Mouse (Mus musculus) lung, postnatal 0 days (tissue): Measurements from ENCODE around the gene B4galt4. TPM values are rescaled to one million over a fixed set of nuclear protein-coding genes. Genes with fewer than 3 reads are reported as not detected.
A peak's percentile ranks its signal among the peaks of the same experiment; 100 is the strongest.

Experiments used
- ATAC-seq: fragments of 200-750 bp; cut with Nextera tagmentation; 2 replicates; pipeline ENCODE4 v1.8.0; 2017; ENCODE audit warnings: moderate library complexity
- DNase-seq: peaks from one replicate; pipeline ENCODE4 v3.0.0-alpha.2; 2016; ENCODE audit warnings: low spot score
- H3K27ac ChIP-seq: fragments of 300-500 bp; sonication (generic); 2 replicates; pipeline ENCODE4 v1.5.1; 2014; ENCODE audit warnings: antibody characterized with exemption, mild to moderate bottlenecking, low read length, mixed read lengths
- H3K27me3 ChIP-seq: fragments of 300-500 bp; sonication (generic); replicated peaks from 2 replicates; pipeline ENCODE4 v1.6.1; 2014; ENCODE audit warnings: low read length, mixed read lengths; ENCODE audit not compliant: insufficient read depth
- H3K36me3 ChIP-seq: fragments of 300-500 bp; sonication (generic); 2 replicates; pipeline ENCODE4 v1.6.1; 2014; ENCODE audit warnings: low read length, mixed read lengths; ENCODE audit not compliant: insufficient read depth
- H3K4me1 ChIP-seq: fragments of 300-500 bp; sonication (generic); 2 replicates; pipeline ENCODE4 v1.6.1; 2014; ENCODE audit warnings: antibody characterized with exemption, low read depth, low read length, mixed read lengths; ENCODE audit not compliant: insufficient read depth
- H3K4me2 ChIP-seq: fragments of 300-500 bp; sonication (generic); replicated peaks from 2 replicates; pipeline ENCODE4 v1.6.1; 2014; ENCODE audit warnings: low read depth, mild to moderate bottlenecking, low read length, moderate library complexity, mixed read lengths
- H3K4me3 ChIP-seq: fragments of 300-500 bp; sonication (generic); 2 replicates; pipeline ENCODE4 v1.5.1; 2014; ENCODE audit warnings: low read depth, low read length
- H3K9ac ChIP-seq: fragments of 300-500 bp; sonication (generic); replicated peaks from 2 replicates; pipeline ENCODE4 v1.6.1; 2014; ENCODE audit warnings: low read depth, mild to moderate bottlenecking
- H3K9me3 ChIP-seq: fragments of 300-500 bp; sonication (generic); 2 replicates; pipeline ENCODE4 v1.6.1; 2016; ENCODE audit warnings: low read length, mixed read lengths
- CTCF ChIP-seq: IDR thresholded peaks from 2 replicates; pipeline ENCODE4 v1.5.1; 2016; ENCODE audit warnings: antibody characterized with exemption, mild to moderate bottlenecking
- EP300 ChIP-seq: IDR thresholded peaks from 2 replicates; pipeline ENCODE4 v1.6.1; 2016; ENCODE audit warnings: antibody characterized with exemption, mild to moderate bottlenecking, control low read depth
- WGBS: fragments of 180-500 bp; shearing (Covaris S2); extraction: QIAGEN DNeasy Blood & Tissue Kit; methylation state at CpG from one replicate; pipeline ENCODE4 v1.1.7; 2014; 5-methylcytosine and 5-hydroxymethylcytosine counted together
- polyA plus RNA-seq: library from polyadenylated mRNA; unstranded; fragments of >200 nt; fragmentation: Nextera tagmentation; extraction: Ambion mirVana; gene quantifications from 2 replicates; pipeline ENCODE4 v1.2.1, GENCODE M21; 2015

Gene B4galt4
- polyA plus RNA-seq, 1 experiment from 2014 or later = 50.0 TPM

DNA sequence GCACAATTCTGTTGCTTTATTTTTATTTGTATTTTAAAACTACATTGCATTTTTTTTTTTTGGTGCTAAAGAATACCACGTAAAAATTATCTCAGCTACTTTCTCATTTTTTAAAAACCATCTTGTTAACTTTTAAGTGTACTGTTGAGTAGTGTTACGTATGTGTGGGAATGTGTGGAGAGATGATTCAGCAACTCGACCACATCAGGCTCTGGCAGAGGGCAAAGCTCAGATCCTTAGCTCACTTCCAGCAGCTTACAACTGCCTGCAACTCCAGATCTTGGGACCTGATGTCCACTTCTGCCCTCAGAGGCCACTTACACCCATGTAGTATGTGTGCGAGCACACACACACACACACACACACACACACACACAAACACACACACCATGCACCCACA, 14.5 kb downstream of the B4galt4 start:
- Histone ChIP-seq H3K4me3 (no peak overlapping the region), H3K27me3 (no peaks in the 10 kb centered on the region), H3K4me2 (no peak overlapping the region), H3K36me3 (peaks cover 14% of the 10 kb centered on the region; the same call in 1 of the 2 replicates), H3K9ac (no peak overlapping the region), H3K27ac (peak overlapping the region; percentile 71; the same call in 1 of the 2 replicates), H3K9me3 (no peaks in the 10 kb centered on the region), H3K4me1 (peaks cover 21% of the 10 kb centered on the region; the same call in 1 of the 2 replicates)
- 32% methylated on average over 4 of the region's 4 CpGs for WGBS
- ATAC-seq (0 out of 2 replicates have a peak, but pooled peaks have one; percentile 36), DNase-seq (peak; percentile 56)
- TF ChIP-seq EP300 (no peak), CTCF (no peak)

DNA sequence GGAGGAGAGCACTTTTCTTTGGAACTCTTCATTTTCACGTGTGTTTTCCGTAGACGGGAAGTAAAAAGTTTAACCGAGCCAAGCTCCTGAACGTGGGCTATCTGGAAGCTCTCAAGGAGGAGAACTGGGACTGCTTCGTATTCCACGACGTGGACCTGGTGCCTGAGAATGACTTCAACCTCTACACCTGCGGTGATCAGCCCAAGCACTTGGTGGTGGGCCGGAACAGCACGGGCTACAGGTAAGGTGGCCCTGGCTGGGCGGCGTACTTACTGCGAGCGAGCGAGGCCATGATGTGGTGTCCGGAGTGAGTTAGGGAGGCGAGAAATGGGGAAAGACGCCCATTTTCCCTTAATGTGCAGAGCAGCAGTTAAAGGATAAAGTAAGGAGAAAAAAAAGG, 15.6 kb downstream of the B4galt4 start:
- WGBS = 94% methylated on average over 19 of the region's 19 CpGs
- Histone ChIP-seq H3K4me2 (no peak overlapping the region), H3K9ac (no peak overlapping the region), H3K36me3 (peaks cover 14% of the 10 kb centered on the region; the same call in 1 of the 2 replicates), H3K4me3 (no peak overlapping the region), H3K27ac (peak overlapping the region; percentile 38), H3K9me3 (no peaks in the 10 kb centered on the region), H3K27me3 (no peaks in the 10 kb centered on the region), H3K4me1 (peaks cover 21% of the 10 kb centered on the region; the same call in 1 of the 2 replicates)
- DNase-seq = no peak
- TF ChIP-seq EP300 = no peak
- TF ChIP-seq CTCF = no peak
- ATAC-seq = no peak

DNA sequence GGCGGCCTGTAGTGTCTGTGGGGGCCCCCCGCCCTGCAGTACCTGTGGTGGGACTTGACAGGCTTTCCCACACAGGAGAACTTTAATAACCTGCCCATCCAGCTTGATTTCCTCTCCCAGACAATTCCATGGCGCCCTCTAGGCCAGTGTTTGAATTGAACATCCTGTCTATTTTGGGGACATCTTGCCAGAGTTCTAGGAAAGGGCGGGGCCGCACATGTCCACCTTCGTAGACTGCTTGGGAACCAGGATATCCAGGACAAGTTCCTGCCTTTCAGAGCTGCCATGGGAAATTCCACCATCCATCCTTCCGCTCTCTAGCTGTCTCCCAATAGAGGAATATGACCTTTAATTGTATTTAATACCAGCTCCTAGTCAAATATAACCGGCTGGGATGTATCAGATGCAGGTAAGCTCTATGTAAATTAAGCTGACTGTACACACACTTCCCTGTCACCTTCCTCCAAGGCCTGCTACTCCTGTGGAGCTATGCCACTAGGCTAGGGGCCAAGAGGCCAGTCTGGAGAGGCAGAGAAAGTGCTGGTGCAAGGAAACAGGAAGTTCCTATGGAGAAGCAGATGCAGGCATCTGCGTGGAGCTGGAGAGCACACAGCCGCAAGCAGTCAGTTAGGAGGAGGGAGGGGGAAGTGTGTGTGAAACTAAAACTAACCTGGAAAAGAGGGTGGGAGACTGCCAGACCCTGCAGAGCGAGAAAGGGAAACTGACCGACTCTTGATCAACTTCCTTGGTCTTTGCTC, 16.2 kb downstream of the B4galt4 start:
- ATAC-seq (peak; percentile 32), DNase-seq (peak; percentile 41)
- 61% methylated on average over 12 of the region's 12 CpGs for WGBS
- Histone ChIP-seq H3K4me1 (peaks cover 22% of the 10 kb centered on the region; the same call in 1 of the 2 replicates), H3K9me3 (no peaks in the 10 kb centered on the region), H3K9ac (no peak overlapping the region), H3K27me3 (no peaks in the 10 kb centered on the region), H3K4me2 (no peak overlapping the region), H3K4me3 (no peak overlapping the region), H3K27ac (peak overlapping the region; percentile 38), H3K36me3 (peaks cover 14% of the 10 kb centered on the region; the same call in 1 of the 2 replicates)
- TF ChIP-seq EP300 (peak; percentile 94), CTCF (peak; percentile 51)

DNA sequence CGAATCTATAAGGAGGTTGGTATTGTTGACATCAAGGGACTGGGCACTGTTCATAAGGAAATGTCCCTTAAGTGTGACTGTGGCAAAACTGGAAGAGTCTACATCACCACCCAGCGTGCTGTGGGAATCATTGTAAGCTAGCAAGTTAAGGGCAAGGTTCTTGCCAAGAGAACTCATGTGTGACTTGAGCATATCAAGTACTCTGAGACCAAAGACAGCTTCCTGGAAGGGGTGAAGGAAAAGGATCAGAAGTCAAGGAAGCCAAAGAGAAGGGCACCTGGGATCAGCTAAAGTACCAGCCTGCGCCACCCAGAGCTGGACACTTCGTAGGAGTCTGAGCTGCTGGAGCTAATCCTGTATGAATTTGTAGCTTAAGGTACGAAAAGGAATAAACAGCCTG, 18.2 kb downstream of the B4galt4 start:
- WGBS = 93% methylated on average over 5 of the region's 5 CpGs
- Histone ChIP-seq H3K4me2 (no peak overlapping the region), H3K4me3 (no peak overlapping the region), H3K4me1 (peaks cover 22% of the 10 kb centered on the region; the same call in 1 of the 2 replicates), H3K9me3 (no peaks in the 10 kb centered on the region), H3K36me3 (peaks cover 14% of the 10 kb centered on the region; the same call in 1 of the 2 replicates), H3K27me3 (no peaks in the 10 kb centered on the region), H3K27ac (no peak overlapping the region), H3K9ac (no peak overlapping the region)
- ATAC-seq (no peak), DNase-seq (no peak)
- TF ChIP-seq EP300 = no peak
- no peak for TF ChIP-seq CTCF

DNA sequence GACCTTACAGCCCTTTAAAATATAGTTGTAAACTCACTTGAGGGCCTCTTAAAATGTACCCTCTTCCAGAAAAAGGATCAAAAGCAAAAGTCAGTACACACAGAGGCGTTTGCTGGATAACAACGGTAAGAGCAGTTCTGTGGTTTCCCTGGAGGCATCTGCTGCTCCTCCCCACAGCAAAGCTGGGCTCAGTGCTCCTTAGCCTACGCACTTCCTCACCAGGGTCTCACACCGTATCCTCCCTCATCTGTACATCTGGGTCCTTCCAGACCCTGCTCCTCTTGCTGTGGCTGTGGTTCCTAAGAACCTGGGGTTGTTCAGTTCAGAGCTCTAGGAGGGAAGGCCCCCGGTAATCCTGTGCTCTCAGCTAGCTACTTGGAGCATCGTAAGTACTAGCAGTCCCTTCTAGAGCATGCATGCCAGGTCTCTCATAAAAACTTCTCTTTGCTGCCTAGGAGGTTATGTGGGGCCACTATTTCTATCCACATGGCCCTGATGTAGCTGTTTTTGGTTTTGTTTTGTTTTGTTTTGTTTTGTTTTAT, 18.8 kb downstream of the B4galt4 start:
- H3K9me3 ChIP-seq = no peaks in the 10 kb centered on the region
- H3K27me3 ChIP-seq = no peaks in the 10 kb centered on the region
- no peak for DNase-seq
- ATAC-seq = no peak
- WGBS = 72% methylated on average over 6 of the region's 6 CpGs
- H3K4me2 ChIP-seq = no peak overlapping the region
- peaks cover 18% of the 10 kb centered on the region; the same call in 1 of the 2 replicates for H3K36me3 ChIP-seq
- H3K9ac ChIP-seq = no peak overlapping the region
- no peak overlapping the region for H3K27ac ChIP-seq
- H3K4me1 ChIP-seq = peaks cover 16% of the 10 kb centered on the region; the same call in 1 of the 2 replicates
- TF ChIP-seq EP300 (no peak), CTCF (no peak)
- H3K4me3 ChIP-seq = no peak overlapping the region

DNA sequence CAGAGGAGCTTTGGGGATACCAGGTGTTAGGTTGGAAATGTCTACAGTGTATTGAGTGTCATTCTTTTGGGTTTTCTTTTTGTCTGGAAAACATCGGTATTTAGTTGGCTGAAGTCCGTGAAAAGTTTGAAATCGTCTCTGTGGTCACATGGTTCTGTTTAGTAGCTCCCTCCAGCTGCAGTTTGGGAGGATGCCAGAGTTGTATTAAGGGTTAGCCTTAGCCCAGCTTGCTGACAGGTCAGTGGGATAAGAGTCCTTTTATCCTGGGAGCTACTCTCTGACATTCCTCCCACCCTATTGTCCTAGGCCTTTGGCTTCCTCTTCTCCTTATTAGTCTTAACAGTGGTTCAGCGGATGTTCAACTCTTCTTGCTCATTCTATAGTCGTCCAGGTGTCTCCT, 19.9 kb downstream of the B4galt4 start:
- 71% methylated on average over 5 of the region's 5 CpGs for WGBS
- no peak overlapping the region for H3K9ac ChIP-seq
- H3K4me2 ChIP-seq = no peak overlapping the region
- peaks cover 16% of the 10 kb centered on the region; the same call in 1 of the 2 replicates for H3K4me1 ChIP-seq
- H3K36me3 ChIP-seq = peaks cover 18% of the 10 kb centered on the region; the same call in 1 of the 2 replicates
- H3K27ac ChIP-seq = peak overlapping the region; percentile 62
- H3K4me3 ChIP-seq = no peak overlapping the region
- peak; percentile 47 for ATAC-seq
- no peaks in the 10 kb centered on the region for H3K9me3 ChIP-seq
- no peaks in the 10 kb centered on the region for H3K27me3 ChIP-seq
- TF ChIP-seq CTCF = no peak
- no peak for TF ChIP-seq EP300
- peak; percentile 63 for DNase-seq
